Mouse (Mus musculus) testis, adult 2 months (tissue): ENCODE data around the gene Degs1.

Experiments used
- CTCF ChIP-seq: fragments of 200-500 bp; IDR thresholded peaks from 2 replicates; pipeline ENCODE4 v1.5.1; 2012; ENCODE audit warnings: low read depth, mild to moderate bottlenecking, inconsistent platforms, low read length, moderate library complexity; ENCODE audit not compliant: control insufficient read depth, insufficient read depth, insufficient replicate concordance
- POLR2A ChIP-seq: fragments of 200-500 bp; IDR thresholded peaks from 2 replicates; pipeline ENCODE4 v1.6.1; 2012; ENCODE audit warnings: low read depth, mild to moderate bottlenecking, inconsistent platforms, low read length, moderate library complexity; ENCODE audit not compliant: control insufficient read depth

DNA sequence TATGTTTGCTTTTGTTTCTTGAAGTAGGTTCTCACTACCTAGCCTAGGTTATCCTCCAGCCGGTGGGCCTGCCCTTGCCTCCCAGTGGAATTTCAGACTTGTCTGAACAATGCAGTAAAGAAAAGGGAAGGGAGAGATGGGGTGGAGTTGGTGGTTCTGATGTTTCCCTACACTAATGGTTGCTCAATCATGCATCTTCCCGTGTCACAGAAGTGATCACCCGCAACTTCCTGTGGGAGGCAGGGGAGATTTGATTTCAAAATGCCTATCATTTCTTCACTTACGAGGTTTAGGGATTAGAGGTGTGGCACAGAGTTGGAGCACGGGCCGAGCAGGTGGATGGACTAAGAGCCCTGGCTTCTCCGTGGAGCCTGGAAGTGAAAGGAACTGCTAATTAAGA, 627 bp upstream of the Degs1 start:
- TF ChIP-seq CTCF (no peak), POLR2A (no peak)
